Mouse (Mus musculus) mouse trophoblast stem cell (cell line): ENCODE measurements around the gene Rpia.

Experiments used
- in situ Hi-C, 2 experiments: fragments of 300-500 bp; cut with MseI, MboI; formaldehyde crosslinking; loops; 2 replicates in 1 of 2; 3 replicates in 1 of 2; pipeline ENCODE4 v1.15.1; 2025

Gene Rpia

DNA sequence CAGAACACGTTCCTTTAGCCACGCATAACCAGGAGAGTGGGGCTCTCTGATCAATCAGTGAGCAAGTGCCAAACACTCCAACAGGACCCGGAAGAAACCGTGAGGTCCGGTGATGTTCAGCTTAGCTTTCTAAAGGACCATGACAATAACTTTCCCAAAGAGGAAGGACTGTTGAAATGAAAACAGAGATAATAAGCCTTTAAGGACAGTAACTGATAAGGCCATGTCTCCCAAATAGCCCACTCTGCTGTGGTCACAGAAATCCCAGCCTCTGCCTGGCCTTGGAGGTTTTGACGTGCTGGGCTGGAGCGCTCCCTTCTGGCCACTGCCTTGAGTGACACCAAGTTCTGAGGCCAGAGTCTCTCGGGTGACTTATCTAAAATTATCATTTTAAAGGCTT, 39.7 kb downstream of the Rpia start:
- in situ Hi-C loops, result no loop called here

DNA sequence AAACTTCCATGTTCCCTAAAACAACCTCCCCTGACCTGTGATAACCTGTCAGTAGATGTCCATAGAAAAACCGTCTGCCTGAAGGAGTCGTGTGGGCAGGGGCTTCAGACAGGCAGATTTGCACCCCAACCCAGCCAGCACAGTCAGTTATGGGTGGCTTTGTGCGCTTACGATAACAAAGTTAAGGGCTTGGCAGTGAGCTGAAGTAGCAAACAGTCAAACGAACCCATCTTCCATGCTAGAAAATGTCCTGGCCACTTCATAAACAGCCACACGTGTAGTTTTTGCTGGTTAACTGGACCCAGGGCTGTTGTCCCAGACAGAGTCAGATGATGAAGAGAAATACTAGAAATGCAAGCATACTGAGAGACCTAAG, 40.1 kb downstream of the Rpia start:
- in situ Hi-C loops, result no loop called here

DNA sequence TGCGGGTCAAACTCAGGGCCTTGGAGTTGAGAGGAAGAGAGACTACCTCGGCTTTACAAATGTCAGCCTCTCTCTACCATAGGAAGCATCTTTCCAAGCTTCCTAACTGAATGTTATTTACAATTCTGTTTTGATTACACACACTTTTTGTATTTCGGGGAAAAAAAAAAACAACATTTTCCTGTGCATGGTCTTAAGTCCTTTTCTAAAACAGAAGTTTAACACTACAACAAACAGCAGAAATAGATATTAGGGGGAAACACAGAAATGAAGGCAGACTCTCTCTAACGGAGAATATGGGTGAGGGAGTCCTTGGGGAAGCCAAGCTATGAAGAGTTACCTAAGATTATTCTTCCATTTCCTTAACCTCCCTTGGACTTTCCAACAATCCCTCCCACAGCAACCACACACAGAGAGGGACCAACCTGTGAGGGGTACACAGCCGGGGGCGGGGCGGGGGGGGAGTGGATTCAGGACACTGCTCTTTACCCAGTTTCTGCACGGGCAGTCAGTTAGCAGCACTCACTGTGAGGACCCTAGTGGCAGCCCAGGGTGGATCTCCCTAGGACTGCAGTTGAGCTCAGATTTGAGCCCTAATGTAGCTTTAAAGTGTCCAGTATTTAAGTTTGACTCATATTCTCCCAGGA, 40.7 kb downstream of the Rpia start:
- in situ Hi-C loops, result no loop called here

DNA sequence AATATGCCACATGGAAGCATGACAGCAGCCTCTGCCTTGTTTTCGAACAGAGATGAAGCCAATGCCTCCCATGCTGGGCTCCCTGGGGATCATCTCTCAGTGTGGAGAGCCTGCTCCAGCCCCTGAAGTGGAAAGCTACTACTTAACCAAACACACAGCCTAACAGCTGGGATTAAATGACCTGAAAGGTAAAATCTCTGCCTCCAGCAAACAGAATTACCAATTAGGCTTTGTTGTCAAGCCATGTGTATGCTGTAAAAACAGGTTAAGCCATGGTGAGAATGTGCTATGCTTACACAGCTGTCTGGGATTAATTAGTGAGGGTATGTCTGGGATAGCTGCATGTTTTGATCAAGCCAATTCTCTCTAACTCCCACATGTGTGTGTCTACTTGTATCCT, 42.3 kb downstream of the Rpia start:
- in situ Hi-C loops, result no loop called here

DNA sequence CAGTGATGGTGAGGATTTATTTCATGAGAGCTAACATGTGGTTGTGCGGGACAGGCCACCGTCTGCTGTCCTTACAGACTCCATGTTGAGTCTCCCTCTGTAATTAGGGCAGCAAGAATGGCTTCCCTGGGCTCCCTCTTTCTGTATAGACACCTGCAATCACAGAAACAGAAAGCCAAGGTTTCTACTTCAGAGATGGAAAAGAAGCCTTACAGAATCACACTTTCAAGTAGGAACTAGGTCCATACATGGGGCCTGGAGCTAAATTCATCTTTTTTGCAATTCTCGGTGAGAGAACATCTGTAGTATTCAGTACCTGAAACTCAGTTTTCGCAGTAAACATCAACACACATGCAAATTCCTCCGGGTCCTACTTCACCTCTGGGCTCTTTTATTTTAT, 44.3 kb downstream of the Rpia start:
- in situ Hi-C loops, result no loop called here

DNA sequence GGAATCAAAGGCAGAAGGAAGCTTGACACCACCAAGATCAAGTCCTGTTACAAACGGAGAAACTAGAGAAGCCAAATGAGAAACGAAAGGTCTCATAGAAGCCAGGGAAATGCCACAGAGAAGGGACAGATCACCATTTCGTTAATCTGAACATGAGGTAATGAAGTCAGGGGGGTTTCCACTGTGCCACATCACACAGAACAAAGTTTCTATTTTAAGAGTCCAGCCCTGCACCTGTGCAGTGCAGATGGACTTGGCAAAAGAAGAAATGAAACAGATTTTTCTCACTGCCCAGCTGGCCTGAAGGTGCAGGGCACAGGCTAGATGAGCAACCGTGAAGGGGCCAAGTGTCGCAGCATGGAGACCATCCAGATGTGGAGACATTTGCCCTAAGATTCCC, 48.1 kb downstream of the Rpia start:
- in situ Hi-C loops, result no loop called here

DNA sequence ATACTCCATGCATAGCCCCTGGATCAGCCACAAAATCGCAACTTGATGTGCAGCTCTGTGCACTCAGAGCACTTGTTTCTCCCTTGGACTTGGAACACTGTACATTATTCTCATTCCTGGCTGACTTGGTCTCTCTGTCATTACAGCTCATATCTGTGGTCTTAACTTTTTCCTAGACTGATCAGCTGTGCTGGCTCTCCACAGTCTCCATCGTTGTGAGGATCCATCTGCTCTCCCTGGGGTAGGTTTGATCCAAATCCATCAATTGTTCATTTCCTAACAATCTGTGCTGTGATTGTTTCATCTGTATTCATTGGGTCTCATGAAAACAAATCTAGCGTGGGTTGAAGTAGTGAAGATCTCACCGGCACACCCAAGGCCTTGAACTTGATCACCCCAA, 49.2 kb downstream of the Rpia start:
- in situ Hi-C loops, result no loop called here

DNA sequence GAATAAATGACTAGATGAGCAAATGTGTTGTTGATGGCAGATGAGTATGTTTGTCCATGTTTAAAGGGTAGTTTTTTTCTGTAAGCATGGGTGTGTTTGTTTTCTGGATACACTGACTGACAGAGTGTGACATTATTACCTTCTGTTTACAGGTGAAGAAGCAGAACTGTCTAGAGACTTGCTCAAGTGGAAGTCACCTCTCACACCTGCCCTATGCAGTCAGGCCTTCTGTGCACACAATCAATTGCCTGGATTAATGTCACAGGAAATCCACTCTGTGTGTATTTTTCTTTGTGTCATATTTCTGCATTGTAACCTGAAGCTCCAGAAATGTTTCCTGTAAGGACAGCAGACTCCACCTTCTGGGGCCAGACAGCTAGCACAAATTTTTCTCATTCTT, 51.5 kb downstream of the Rpia start:
- in situ Hi-C loops, result no loop called here

DNA sequence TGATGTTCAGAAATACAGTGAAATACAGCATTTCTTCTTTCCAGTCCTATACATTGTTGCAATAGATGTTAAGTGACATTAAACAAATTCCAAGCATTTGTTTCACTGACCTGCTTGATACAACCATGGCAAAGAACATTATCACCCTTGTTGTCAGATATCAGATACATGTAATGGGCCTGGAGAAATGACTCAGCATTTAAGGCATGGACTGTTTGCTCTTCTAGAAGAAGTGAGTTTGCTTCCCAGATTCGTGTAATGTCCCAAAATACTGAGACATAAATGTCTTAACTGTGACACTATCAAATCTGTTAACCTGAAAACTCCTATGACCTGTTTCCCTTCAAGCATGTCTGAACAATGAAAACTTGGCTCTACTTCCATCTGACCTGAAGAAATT, 52.6 kb downstream of the Rpia start:
- in situ Hi-C loops, result no loop called here

DNA sequence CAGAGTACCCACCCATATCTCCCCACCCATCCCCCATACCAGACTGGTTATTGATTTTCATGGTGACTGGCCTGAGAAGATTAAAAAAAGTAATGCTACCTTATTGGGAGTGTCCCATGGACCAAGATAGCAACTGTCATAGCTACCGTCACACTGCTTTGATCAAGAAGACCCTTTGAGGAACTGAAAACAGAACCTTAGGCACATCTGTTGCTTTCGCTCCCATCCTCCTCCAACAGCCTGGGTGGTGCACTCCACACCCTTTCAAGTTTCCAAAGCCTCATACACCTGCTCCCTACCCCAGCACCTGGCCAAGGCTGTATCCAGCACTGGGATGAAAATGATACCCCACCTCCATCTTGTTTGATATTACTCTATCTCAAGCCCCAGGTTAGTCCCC, 56.5 kb downstream of the Rpia start:
- in situ Hi-C loops, result no loop called here

DNA sequence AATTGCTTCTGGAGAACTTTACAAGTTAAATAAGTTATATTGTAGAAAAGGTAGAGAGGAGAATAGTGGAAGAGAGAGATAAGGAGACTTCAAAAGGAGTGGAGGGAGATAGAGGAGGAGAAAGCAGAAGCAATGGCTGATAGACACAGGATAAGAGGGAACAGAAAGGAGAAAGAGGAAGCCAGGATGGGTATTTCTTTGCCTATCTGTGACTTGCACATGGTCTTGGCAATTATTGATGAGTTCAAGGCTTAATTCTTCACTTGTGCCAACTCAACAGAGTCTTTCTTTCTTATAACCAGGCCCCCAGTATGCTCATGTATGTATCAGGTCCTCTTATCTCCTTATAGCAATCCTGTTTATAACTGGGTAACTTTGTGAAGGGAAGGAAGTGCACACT, 61.2 kb downstream of the Rpia start:
- in situ Hi-C loops, result no loop called here

DNA sequence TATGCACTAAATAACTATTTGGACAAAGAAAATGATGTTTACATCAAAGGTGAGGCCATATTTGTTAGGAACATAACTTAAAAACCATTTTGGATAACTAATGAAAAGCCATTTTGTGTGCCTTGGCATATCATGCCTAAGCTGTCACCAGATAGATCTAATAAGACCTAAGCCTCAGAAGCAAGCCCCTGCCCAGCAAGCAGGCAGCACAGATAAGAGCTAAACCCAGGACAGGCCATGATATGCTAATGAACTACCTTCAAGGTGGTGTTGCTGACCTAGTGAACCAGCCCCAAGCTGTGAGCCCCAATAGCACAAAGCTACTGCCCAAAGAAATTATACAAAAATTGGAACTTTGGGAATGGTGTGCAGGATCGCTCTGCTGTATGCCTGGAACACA, 62.9 kb downstream of the Rpia start:
- in situ Hi-C loops, result no loop called here

DNA sequence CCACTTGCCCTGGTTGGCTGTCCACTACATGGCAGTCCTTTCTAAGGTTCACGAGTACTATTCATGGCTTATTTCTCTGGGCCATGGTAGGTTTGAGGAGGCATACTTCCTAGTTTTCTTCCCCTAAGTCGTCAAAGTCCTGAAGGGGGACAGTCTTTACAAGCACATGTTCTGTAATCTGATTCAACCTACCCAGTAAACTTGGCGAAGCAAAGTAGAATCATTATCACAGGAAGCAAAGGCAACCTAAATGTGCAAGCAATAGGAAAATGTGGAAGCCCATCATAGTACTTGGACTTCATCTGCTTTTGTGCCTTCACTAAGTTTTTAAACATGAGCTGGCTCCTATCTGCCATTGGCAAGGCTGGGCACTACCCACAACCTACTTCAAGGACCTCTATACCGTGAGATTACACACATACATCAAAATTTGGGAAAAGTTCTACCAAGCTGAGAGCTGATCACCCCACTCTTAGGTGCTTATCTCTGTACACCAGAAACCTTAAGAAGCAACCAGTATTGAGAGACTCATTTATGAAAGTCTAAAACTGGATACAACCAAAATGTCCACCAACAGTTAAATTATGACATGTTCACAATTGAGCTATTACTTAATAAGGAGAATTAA, 64.8 kb downstream of the Rpia start:
- in situ Hi-C loops, result no loop called here

DNA sequence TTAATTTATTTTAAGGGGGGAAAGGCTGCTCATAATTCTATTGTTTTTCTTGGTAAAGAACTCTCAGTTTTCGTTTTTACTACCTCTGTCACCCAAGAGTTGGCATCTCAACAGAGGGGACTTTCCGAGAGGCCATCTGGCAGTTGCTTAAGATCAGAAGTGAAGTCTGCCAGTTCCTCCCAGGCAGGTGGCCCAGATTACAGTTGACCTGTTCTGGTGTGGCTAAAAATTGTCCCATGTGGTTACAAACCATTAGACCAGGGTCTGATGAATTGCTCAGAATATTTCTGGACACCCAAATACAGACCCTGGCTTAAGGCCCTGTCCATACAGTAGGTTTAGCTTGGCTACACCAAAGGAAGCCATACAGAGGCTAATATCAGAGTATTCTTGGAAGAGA, 66.4 kb downstream of the Rpia start:
- in situ Hi-C loops, result no loop called here

DNA sequence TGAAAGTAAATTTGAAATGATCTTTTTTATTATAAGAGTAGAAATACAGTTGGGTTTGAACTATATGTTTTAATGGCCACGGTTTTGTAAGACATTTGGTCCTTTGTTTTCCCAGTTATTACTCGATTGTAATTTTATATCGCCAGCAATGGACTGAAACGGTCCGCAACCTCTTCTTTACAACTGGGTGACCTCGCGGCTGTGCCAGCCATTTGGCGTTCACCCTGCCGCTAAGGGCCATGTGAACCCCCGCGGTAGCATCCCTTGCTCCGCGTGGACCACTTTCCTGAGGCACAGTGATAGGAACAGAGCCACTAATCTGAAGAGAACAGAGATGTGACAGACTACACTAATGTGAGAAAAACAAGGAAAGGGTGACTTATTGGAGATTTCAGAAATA, 67.3 kb downstream of the Rpia start:
- in situ Hi-C loops, result loop anchor here in 1 of 2 experiments (25.0 kb wide), 1 partner anchor 262 kb away; no protein-coding TSS in a partner anchor

DNA sequence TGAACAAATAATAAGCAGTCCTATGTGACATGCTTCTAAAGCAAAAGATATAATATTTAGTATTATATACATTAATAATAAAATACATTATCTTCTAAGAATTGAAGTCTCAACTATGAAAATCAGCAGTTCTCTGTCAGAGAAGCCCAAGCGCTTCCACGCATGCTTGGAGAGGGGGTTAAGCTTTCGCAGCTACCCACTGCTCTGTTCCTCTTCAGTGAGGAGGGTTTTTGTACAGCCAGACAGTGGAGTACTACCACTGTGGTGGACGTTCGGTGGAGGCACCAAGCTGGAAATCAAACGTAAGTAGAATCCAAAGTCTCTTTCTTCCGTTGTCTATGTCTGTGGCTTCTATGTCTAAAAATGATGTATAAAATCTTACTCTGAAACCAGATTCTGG, 69.7 kb downstream of the Rpia start:
- in situ Hi-C loops, result loop anchor here in 1 of 2 experiments (25.0 kb wide), 1 partner anchor 260 kb away; no protein-coding TSS in a partner anchor

DNA sequence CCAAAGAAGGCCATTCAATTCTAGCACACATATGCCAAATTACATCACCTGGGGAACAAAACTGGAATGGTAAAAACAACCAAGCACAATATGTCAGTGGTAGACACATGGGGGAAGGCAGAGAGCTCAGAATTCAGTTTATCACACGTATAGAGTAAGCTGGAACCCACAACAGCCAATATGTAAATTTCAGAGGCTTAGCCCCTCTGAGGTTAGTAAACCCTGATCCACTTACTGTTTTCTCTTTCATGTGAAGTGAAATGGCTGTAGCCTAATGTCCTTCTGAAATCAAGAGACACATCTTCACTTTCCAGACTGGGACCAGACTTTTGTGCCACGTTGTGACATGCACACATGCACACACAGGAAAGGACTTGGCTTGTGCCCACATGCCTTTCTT, 73.3 kb downstream of the Rpia start:
- in situ Hi-C loops, result loop anchor here (5.0 to 25.0 kb wide), 3 partner anchors 46 to 256 kb away; no protein-coding TSS in a partner anchor

DNA sequence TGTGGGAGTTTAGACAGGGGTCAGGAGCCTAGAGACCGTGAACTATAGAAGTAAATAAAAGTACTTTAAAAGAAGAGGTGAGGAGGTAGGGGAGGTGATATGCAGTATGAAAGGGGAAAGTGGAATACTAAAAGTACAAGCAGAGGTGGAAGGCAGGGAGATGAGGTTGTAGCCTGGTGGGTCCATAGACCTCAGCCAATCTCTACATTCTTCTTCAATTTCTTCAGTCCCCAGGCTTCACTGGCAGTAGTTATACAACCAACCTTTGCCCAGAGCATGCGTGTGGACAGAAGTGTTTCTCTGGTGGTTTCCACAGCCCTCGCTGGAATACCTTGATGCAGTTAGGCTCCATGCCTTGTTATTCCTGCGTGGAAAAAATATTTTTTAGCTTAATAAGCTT, 73.9 kb downstream of the Rpia start:
- in situ Hi-C loops, result loop anchor here (5.0 to 25.0 kb wide), 3 partner anchors 47 to 256 kb away; no protein-coding TSS in a partner anchor

DNA sequence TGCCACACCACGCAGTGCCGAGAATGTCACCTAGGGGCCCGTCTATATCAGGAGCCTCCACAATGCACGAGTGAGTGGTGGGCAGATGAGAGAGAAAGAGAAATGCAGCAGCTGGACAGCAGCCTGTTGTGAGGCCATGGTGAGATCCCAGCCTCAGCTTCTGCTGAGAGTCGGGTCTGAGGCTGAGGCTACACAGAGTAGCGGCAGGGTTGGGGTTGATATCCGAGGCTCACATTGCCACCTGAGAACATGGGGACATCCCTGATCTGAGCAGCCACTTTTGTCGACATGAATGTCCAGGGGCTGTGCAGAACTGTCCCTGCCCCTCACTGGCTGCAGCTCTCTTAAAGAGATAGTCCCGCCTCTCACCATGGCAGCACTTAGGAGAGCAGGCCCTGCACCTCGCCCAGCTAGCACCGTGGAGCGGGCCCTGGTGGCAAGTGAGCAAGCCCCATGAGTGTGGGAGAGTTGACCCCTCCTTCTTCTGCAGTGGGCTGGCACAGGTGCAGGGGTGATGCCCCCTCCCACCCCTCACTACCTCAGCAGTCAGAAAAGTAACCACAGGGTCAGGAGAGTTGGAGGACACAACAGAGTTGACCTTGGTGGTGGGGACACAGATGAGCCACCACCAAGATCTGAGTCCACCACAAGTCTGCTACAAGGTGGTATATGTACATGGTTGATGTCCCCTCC, 75.2 kb downstream of the Rpia start:
- in situ Hi-C loops, result loop anchor here (5.0 to 25.0 kb wide), 3 partner anchors 48 to 255 kb away; no protein-coding TSS in a partner anchor
